Comparison of ENCODE assay signal across 8 mouse cellular contexts in genomic region chr2:128373363-128374252, GRCm38 (mm10).
DNase-seq lines count a peak whose midpoint lies in the region; ATAC-seq lines count a peak whose summit lies in the region.

No protein-coding gene starts in this region.

- no peak for ATAC-seq in heart, embryonic 11.5 days (replicated peaks; ENCODE audit: insufficient number of reproducible peaks, low FRiP score, low TSS enrichment)
- no peak for ATAC-seq in heart, embryonic 15.5 days (replicated peaks; ENCODE audit: insufficient number of reproducible peaks, insufficient read depth, low FRiP score, low read depth)
- ATAC-seq in megakaryocyte progenitor cell, adult 5-6 weeks (replicated peaks; ENCODE audit: poor library complexity) = peak; percentile 91

- 60% methylated on average over 12 of the region's 12 CpGs for WGBS in heart, embryonic 11.5 days (ENCODE audit: insufficient replicate concordance)
- 47% methylated on average over 12 of the region's 12 CpGs for WGBS in heart, embryonic 15.5 days

- H3K36me3 ChIP-seq in heart, embryonic 11.5 days (ENCODE audit: control insufficient read depth, insufficient read depth, low read length) = no peaks in the 10 kb centered on the region
- H3K36me3 ChIP-seq in heart, embryonic 15.5 days = no peaks in the 10 kb centered on the region

- intact Hi-C loops in left cerebral cortex, postnatal 4 days (cut with DNase I) = no loop called here

- no peak overlapping the region for H3K4me3 ChIP-seq in heart, embryonic 11.5 days (ENCODE audit: low read depth, low read length)
- H3K4me3 ChIP-seq in heart, embryonic 15.5 days = no peak overlapping the region

- no peak overlapping the region for H3K4me2 ChIP-seq in heart, embryonic 11.5 days
- H3K4me2 ChIP-seq in heart, embryonic 15.5 days = no peak overlapping the region

- H3K4me1 ChIP-seq in heart, embryonic 11.5 days (ENCODE audit: control insufficient read depth, insufficient read depth, low read length) = peaks cover 13% of the 10 kb centered on the region
- peaks cover 23% of the 10 kb centered on the region for H3K4me1 ChIP-seq in heart, embryonic 15.5 days (replicated peaks)

- H3K27ac ChIP-seq in heart, embryonic 11.5 days (ENCODE audit: low read depth, low read length) = no peak overlapping the region
- peak overlapping the region; percentile 29; the same call in 1 of the 2 replicates for H3K27ac ChIP-seq in heart, embryonic 15.5 days

- 0 out of 2 replicates have a peak, but pooled peaks cover 3% of the 10 kb centered on the region for H3K9me3 ChIP-seq in heart, embryonic 11.5 days (replicated peaks; ENCODE audit: control insufficient read depth, low read length)
- no peaks in the 10 kb centered on the region for H3K9me3 ChIP-seq in heart, embryonic 15.5 days (replicated peaks)

- H3K27me3 ChIP-seq in heart, embryonic 11.5 days (ENCODE audit: control insufficient read depth, insufficient read depth, low read length) = no peaks in the 10 kb centered on the region
- no peaks in the 10 kb centered on the region for H3K27me3 ChIP-seq in heart, embryonic 15.5 days

- H3K9ac ChIP-seq in heart, embryonic 11.5 days (ENCODE audit: low read depth, low read length) = no peak overlapping the region
- H3K9ac ChIP-seq in heart, embryonic 15.5 days = no peak overlapping the region

- DNase-seq in heart, adult 9 months (ENCODE audit: low spot score in 2 of 2) = peak; percentile 55 to 76
- peak; percentile 40 for DNase-seq in ES-CJ7 (ENCODE audit: low read depth, low spot score)
- DNase-seq in adrenal gland, postnatal 4 days (ENCODE audit: low spot score in 2 of 2) = no peak
- DNase-seq in left cerebral cortex, postnatal 4 days = no peak
- DNase-seq in embryo, embryonic 10 days (ENCODE audit: low spot score) = no peak

Comparison
In these comparisons a context has a peak if more than half of its experiments do, and no peak if none do; other contexts are left out.
1. DNase-seq: peak in heart, adult 9 months (2 of 2) and ES-CJ7 (single experiment); none in adrenal gland, postnatal 4 days (0 of 2), left cerebral cortex, postnatal 4 days (single experiment) and embryo, embryonic 10 days (single experiment).